Mouse (Mus musculus) layer of hippocampus, adult 2 months (tissue): ENCODE measurements around the gene Pcsk6. TPM values are rescaled to one million over a fixed set of nuclear protein-coding genes. Genes with fewer than 3 reads are reported as not detected.
"Not testable (repeated sequence)": the region's sequence is repeated elsewhere in the genome, so short reads cannot be mapped to it uniquely, and the experiment has no call there.

Source experiments
- DNase-seq, 2 experiments: peaks; one replicate each; pipeline ENCODE4 v3.0.0; 2022; ENCODE audit warnings: low spot score in 2 of 2
- H3K27ac ChIP-seq: fragments of 200-600 bp; 2 replicates; pipeline ENCODE4 v1.8.1; 2022
- H3K4me3 ChIP-seq: fragments of 200-600 bp; 2 replicates; pipeline ENCODE4 v1.8.1; 2022; ENCODE audit warnings: mild to moderate bottlenecking
- CTCF ChIP-seq: fragments of 200-600 bp; conservative IDR thresholded peaks from 2 replicates; pipeline ENCODE4 v1.8.1; 2022; ENCODE audit warnings: antibody characterized with exemption, mild to moderate bottlenecking, moderate library complexity
- long read RNA-seq, 2 experiments: library from polyadenylated mRNA; stranded (forward); transcript quantifications; one replicate each; pipeline ENCODE4 v2.0.0; 2021; ENCODE audit warnings: borderline mapping rate in 2 of 2
- total RNA-seq, 2 experiments: library from RNA; stranded (reverse); gene quantifications; 2 replicates each; pipeline ENCODE4 v1.2.3; 2021

Pcsk6 gene
- 10 to 100 TPM; 16.4 to 17.1 TPM for total RNA-seq
- long read RNA-seq, experiment 1, full-length matches to known transcripts, result 1 of 3 reads
- long read RNA-seq, experiment 1, partial matches to known transcripts, result 2 of 3 reads
- long read RNA-seq, experiment 1, other reads (novel, unspliced or antisense), result 0 of 3 reads
- long read RNA-seq, experiment 2, full-length matches to known transcripts, result 9 of 9 reads
- long read RNA-seq, experiment 2, partial matches to known transcripts, result 0 of 9 reads
- long read RNA-seq, experiment 2, other reads (novel, unspliced or antisense), result 0 of 9 reads

GRCm38 (mm10) chr7:65861591-65862472, at the start of gene Pcsk6:
Pcsk6 (plus strand) TSS chr7:65861734.
- DNase-seq, result peak in 1 of 2 experiments; percentile 50

GRCm38 (mm10) chr7:65813611-65814212, 47.8 kb upstream of the Pcsk6 start:
- no peak overlapping the region for H3K27ac ChIP-seq
- DNase-seq, result no peak
- H3K4me3 ChIP-seq, result no peak overlapping the region
- no peak for TF ChIP-seq CTCF

More at GRCm38 (mm10) chr7:65861591-65862472, at the start of gene Pcsk6:
- TF ChIP-seq CTCF, result peak; percentile 52
- peak within 1 kb of the TSS; percentile 39 for H3K27ac ChIP-seq
- H3K4me3 ChIP-seq, result peak within 1 kb of the TSS; percentile 63

- TF ChIP-seq CTCF, result no peak
- Histone ChIP-seq H3K4me3 (no peak overlapping the region), H3K27ac (no peak overlapping the region)
- DNase-seq, result no peak
These were observed 44.0 kb upstream of the Pcsk6 start for GRCm38 (mm10) chr7:65817564-65817963.

DNA sequence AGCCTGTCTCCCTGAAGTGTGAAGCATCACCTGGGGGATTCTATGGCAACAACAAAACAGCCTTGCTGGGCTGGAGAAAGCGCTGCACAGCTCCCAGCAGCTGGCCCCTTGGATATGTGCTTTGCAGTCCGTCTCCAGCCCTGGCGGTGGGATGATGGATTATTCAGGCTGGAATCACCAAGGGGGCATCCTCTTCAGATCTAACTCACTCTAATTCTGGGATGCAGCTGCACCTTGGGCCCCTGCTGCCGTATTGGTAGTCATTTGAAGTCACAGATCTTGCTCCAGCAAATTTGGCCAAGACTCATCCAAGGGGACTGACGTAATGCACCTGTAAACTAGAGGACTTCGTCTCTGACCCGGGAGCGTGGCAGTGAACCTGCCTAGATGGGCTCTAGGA, 41.1 kb upstream of the Pcsk6 start:
- DNase-seq, result no peak
- Histone ChIP-seq H3K4me3 (no peak overlapping the region), H3K27ac (no peak overlapping the region)
- TF ChIP-seq CTCF, result no peak

- not testable (repeated sequence) for DNase-seq, H3K27ac ChIP-seq
- peak; percentile 57 for TF ChIP-seq CTCF
These were observed 39.6 kb upstream of the Pcsk6 start for GRCm38 (mm10) chr7:65821901-65822300.

DNA sequence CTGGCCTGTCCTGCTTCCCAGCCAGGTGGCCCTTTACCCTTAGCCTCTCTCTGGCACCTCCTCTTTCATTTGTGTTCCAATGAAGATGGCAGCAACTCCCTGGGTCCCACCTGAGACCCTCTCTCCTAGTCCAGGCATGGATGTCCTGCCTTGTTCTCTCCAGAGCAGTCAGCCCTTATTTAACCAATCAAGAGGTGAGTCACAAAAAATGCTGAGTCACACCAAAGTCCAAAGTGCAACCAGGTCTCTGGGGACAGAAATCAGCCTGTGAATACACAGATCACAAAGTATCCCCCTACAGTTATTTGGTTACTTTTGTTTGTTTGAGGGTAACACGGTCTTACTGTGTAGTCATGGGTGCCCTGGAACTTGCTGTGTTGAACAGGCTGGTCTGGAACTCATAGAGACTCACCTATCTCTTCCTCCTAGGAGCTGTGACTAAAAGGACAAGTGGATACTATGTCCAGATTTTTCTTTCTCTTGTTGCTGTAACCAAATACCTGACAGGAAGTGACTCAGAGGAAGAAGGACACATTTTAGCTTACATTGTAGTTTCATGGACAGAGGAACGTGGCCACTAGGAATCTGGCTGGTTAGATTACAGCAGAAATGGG, 38.9 kb upstream of the Pcsk6 start:
- TF ChIP-seq CTCF, result no peak
- no peak for DNase-seq
- Histone ChIP-seq H3K4me3 (no peak overlapping the region), H3K27ac (no peak overlapping the region)

More at GRCm38 (mm10) chr7:65821901-65822300, 39.6 kb upstream of the Pcsk6 start:
- not testable (repeated sequence) for H3K4me3 ChIP-seq

GRCm38 (mm10) chr7:65839756-65840155, 21.8 kb upstream of the Pcsk6 start:
- no peak overlapping the region for H3K4me3 ChIP-seq
- DNase-seq, result no peak
- H3K27ac ChIP-seq, result no peak overlapping the region
- no peak for TF ChIP-seq CTCF

DNA sequence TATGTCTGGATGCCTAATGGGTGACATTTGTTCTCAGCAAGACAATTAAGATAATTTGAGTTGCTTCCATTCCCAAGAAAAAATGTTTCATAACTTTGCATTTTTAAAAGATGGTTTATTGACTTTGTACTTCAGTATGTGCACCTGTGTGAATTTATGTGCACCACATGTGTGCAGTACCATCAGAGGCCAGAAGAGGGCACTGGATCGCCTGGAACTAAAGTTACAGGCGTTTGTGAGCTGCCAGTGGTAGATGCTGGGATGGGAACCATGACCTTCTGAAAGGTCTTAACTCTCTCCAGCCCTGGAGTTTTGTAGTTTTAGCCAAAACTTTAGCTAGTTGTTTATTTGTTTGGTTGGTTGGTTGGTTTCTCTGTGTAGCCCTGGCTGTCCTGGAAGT, 18.3 kb upstream of the Pcsk6 start:
- TF ChIP-seq CTCF, result peak; percentile 49
- no peak for DNase-seq
- H3K4me3 ChIP-seq, result no peak overlapping the region
- H3K27ac ChIP-seq, result no peak overlapping the region

DNA sequence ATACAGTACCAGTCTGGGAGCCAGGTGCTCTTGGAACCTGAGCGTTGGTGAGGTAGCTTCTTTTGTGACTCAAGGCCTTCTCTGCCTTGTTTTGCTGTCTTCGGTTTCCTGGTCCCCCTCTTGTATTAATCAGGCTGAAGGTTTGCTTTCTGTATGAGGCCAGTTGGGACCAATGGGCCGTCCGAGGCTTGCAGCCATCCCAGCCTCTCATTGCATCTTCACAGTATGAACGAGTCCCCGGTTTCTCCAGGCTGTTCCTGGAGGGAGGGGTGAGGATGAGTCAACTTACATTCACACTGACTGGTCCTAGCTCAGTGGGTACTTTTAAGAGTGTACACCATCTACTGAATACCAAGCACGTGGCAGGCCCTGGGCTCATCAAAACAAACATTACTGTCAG, 553 bp upstream of the Pcsk6 start:
- H3K4me3 ChIP-seq, result no peak overlapping the region
- no peak for DNase-seq
- no peak overlapping the region for H3K27ac ChIP-seq
- TF ChIP-seq CTCF, result no peak

DNA sequence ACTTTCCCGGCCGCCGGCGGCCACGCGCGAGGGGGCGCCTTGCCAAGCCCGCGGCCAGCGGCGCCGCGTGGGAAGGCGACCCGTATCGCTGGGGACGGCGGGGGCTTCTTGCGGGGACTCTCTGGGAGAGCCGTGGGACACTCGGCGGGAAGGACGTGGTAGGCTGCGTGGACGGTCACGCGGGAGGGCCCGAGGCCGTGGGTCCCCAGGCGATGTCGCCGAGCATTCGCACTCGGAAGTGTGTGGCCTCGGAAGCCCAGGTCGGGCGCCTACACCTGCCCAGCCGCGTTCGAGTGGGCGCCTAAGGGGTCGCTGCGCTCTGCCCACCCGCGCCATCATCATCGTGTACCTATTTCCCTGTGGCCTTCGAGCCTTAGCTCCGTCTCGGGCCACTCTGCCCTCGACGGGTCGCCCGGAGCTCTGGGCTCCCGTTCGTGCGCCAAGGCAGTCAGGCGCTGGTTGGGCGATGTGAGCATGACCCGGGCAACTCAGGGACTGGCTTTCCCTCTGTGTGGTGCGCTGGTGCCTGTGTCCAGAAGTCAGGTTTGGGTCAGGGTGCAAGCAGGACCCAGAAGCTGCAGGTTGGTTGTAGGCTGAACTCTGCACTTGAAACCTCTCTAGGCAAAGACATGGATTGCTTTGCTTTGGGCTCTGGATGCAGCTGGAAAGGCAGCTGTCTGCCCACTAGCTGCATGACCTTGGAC, 1.1 kb downstream of the Pcsk6 start:
- Histone ChIP-seq H3K4me3 (peak overlapping the region; percentile 54), H3K27ac (peak overlapping the region; percentile 39)
- TF ChIP-seq CTCF, result no peak
- no peak for DNase-seq

GRCm38 (mm10) chr7:65869173-65869572, 7.6 kb downstream of the Pcsk6 start:
- no peak for DNase-seq
- Histone ChIP-seq H3K27ac (peak overlapping the region; percentile 92; the same call in 1 of the 2 replicates), H3K4me3 (no peak overlapping the region)
- TF ChIP-seq CTCF, result no peak

DNA sequence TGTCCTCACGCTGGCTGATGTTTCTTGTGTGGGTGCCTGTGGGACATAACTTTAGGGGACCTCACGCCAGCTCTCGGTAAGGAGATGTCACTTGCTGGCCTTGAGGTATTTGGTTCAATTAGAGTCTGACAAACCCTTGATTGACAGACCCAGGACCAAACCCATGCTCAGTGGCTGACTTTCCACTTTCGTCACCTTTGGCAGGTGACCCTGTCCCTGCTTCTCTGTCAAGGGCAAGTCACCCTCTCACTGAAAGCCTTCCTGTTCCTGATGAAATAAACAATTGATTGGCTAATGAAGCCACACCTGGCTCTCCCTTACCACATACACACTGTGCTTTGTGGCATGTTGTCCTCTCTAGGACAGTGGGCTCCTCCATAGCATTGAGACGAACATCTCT, 8.3 kb downstream of the Pcsk6 start:
- no peak for TF ChIP-seq CTCF
- no peak overlapping the region for H3K4me3 ChIP-seq
- peak overlapping the region; percentile 92 for H3K27ac ChIP-seq
- DNase-seq, result no peak
